Mouse (Mus musculus) spleen, adult 18-20 months (tissue): ENCODE results near the gene Net1.
"Not testable (repeated sequence)": the region's sequence is repeated elsewhere in the genome, so short reads cannot be mapped to it uniquely, and the experiment has no call there.

ENCODE experiments used
- DNase-seq, 2 experiments: peaks; one replicate each; pipeline ENCODE4 v3.0.0; 2022; ENCODE audit warnings: mixed read lengths in 2 of 2

Gene Net1

GRCm38 (mm10) chr13:3889111-3889510 is 28.9 kb downstream of the Net1 start:
- no peak for DNase-seq

GRCm38 (mm10) chr13:3886663-3887062 is 31.4 kb downstream of the Net1 start:
- DNase-seq, result no peak

GRCm38 (mm10) chr13:3877679-3878220 is 40.3 kb downstream of the Net1 start:
- DNase-seq, result no peak

GRCm38 (mm10) chr13:3877185-3877584 is 40.8 kb downstream of the Net1 start:
- no peak for DNase-seq

GRCm38 (mm10) chr13:3876448-3876847 is 41.6 kb downstream of the Net1 start:
- DNase-seq, result no peak

- DNase-seq, result no peak
Measured at GRCm38 (mm10) chr13:3872832-3873231, 45.2 kb downstream of the Net1 start.

- no peak for DNase-seq
Measured at GRCm38 (mm10) chr13:3869901-3870300, 48.1 kb downstream of the Net1 start.

- no peak for DNase-seq
Measured at GRCm38 (mm10) chr13:3867158-3867557, 50.9 kb downstream of the Net1 start.

GRCm38 (mm10) chr13:3866355-3867052 is 51.5 kb downstream of the Net1 start:
- DNase-seq, result no peak

GRCm38 (mm10) chr13:3865648-3866354 is 52.2 kb downstream of the Net1 start:
- DNase-seq, result no peak

GRCm38 (mm10) chr13:3862922-3863580 is 55.0 kb downstream of the Net1 start:
- no peak for DNase-seq

- DNase-seq, result no peak
Measured at GRCm38 (mm10) chr13:3862325-3862724, 55.7 kb downstream of the Net1 start.

GRCm38 (mm10) chr13:3861251-3861650 is 56.8 kb downstream of the Net1 start:
- DNase-seq, result no peak

- DNase-seq, result no peak
Measured at GRCm38 (mm10) chr13:3856252-3856651, 61.8 kb downstream of the Net1 start.

- no peak for DNase-seq
Measured at GRCm38 (mm10) chr13:3854856-3855255, 63.2 kb downstream of the Net1 start.

GRCm38 (mm10) chr13:3853648-3854333 is 64.2 kb downstream of the Net1 start, which contains the start of gene Calm5:
Gene Calm5 (plus strand): TSS chr13:3854173.
- not testable (repeated sequence) for DNase-seq

GRCm38 (mm10) chr13:3850330-3850729 is 67.7 kb downstream of the Net1 start:
- DNase-seq, result no peak

- DNase-seq, result not testable (repeated sequence)
Measured at GRCm38 (mm10) chr13:3840662-3841061, 77.4 kb downstream of the Net1 start.

GRCm38 (mm10) chr13:3837312-3837807 is 80.7 kb downstream of the Net1 start, which contains the start of gene Calm4:
Gene Calm4 (plus strand): TSS chr13:3837757.
- not testable (repeated sequence) for DNase-seq

GRCm38 (mm10) chr13:3833644-3834043 is 84.4 kb downstream of the Net1 start:
- DNase-seq, result not testable (repeated sequence)

GRCm38 (mm10) chr13:3832450-3832849 is 85.6 kb downstream of the Net1 start:
- no peak for DNase-seq
